ENCODE assay signal across 12 mouse cellular contexts in the genomic region with DNA sequence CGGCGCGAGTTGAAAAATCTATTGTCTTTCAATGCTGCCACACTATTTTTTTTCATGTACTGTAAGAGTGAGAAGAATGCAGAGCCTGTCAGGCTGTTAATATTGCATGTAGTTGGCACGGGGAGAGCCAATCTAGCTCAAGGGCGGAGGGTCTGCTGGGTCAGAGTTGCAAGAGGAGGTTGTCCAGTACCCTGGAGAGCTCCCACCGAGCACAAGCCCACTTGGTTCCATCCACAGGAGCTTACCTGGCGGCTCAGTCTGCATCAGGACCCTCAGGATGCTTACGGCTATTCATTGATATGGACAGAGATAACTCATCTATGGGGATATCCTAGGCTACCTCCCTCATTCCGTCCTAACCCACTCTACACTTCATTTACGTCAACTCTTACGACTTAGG. TPM values are rescaled to one million over a fixed set of nuclear protein-coding genes. Genes with fewer than 3 reads are reported as not detected.
DNase-seq lines count a peak whose midpoint lies in the region; ATAC-seq lines count a peak whose summit lies in the region.
"Had no signal": no experiment of that assay in that cellular context is flagged by ENCODE, and none has a peak within 500 bp of the region (broad histone marks: within the 10 kb centered on the region; RNA-seq: fewer than 3 reads in every experiment).

No protein-coding gene starts in this region.

- no peaks in the 10 kb centered on the region for H3K4me1 ChIP-seq in liver, embryonic 11.5 days (replicated peaks; ENCODE audit: control insufficient read depth, insufficient read depth, low read length)
- peaks cover 45% of the 10 kb centered on the region for H3K4me1 ChIP-seq in embryonic facial prominence, embryonic 10.5 days

- H3K4me3 ChIP-seq in liver, embryonic 11.5 days (ENCODE audit: low read depth, low read length) = no peak overlapping the region
- no peak overlapping the region for H3K4me3 ChIP-seq in embryonic facial prominence, embryonic 10.5 days

- H3K36me3 ChIP-seq in liver, embryonic 11.5 days (ENCODE audit: control insufficient read depth, insufficient read depth, low read length) = no peaks in the 10 kb centered on the region
- H3K36me3 ChIP-seq in embryonic facial prominence, embryonic 10.5 days (replicated peaks) = no peaks in the 10 kb centered on the region

- peaks cover 2% of the 10 kb centered on the region; the same call in 1 of the 2 replicates for H3K27me3 ChIP-seq in liver, embryonic 11.5 days (replicated peaks; ENCODE audit: control insufficient read depth, insufficient read depth, low read length)
- no peaks in the 10 kb centered on the region for H3K27me3 ChIP-seq in embryonic facial prominence, embryonic 10.5 days (replicated peaks; ENCODE audit: low read depth, poor library complexity, severe bottlenecking)

- ATAC-seq in liver, embryonic 11.5 days (replicated peaks; ENCODE audit: low FRiP score) = no peak
- no peak for ATAC-seq in megakaryocyte-erythroid progenitor cell, adult 5-6 weeks (replicated peaks; ENCODE audit: low FRiP score, low TSS enrichment, poor library complexity, severe bottlenecking)
- ATAC-seq: forebrain, embryonic 16.5 days had no signal

- H3K27ac ChIP-seq in liver, embryonic 11.5 days (ENCODE audit: low read depth, low read length) = no peak overlapping the region
- no peak overlapping the region for H3K27ac ChIP-seq in embryonic facial prominence, embryonic 10.5 days (replicated peaks)

- WGBS in liver, embryonic 11.5 days = 49% methylated on average over 11 of the region's 11 CpGs
- WGBS in embryonic facial prominence, embryonic 10.5 days = 57% methylated on average over 11 of the region's 11 CpGs

- H3K4me2 ChIP-seq in liver, embryonic 11.5 days = no peak overlapping the region

- H3K9ac ChIP-seq in liver, embryonic 11.5 days (ENCODE audit: low read depth, low read length) = no peak overlapping the region

- DNase-seq in liver (peak; percentile 40), 416B (ENCODE audit: low read depth) (peak; percentile 9), A20 (ENCODE audit: low read depth, low spot score) (peak; percentile 13)
- no peak for DNase-seq in liver, embryonic 11.5 days (ENCODE audit: low spot score)
- DNase-seq in embryonic facial prominence, embryonic 10.5 days (ENCODE audit: low spot score) = peak; percentile 71
- DNase-seq in frontal cortex, postnatal 14 days (ENCODE audit: low spot score in 2 of 2) = no peak
- no peak for DNase-seq in natural killer cell, adult 2 months (ENCODE audit: low spot score in 2 of 2)
- DNase-seq: adrenal gland, postnatal 10 days; cerebellum, adult 11 months; lung, postnatal 10 days had no signal

- no peaks in the 10 kb centered on the region for H3K9me3 ChIP-seq in liver, embryonic 11.5 days (ENCODE audit: control insufficient read depth, low read length)
- H3K9me3 ChIP-seq in embryonic facial prominence, embryonic 10.5 days = no peaks in the 10 kb centered on the region

RNA-seq across cellular contexts. Expression of gene Loxl4, which starts 24.0 kb away (rescaled TPM):
- polyA plus RNA-seq in liver, embryonic 11.5 days (2014; fragmentation: Nextera tagmentation; extraction: Ambion mirVana) = 0.16 and 0.18 TPM in 2 replicates
- polyA plus RNA-seq in embryonic facial prominence, embryonic 10.5 days (2016; fragmentation: Nextera tagmentation; extraction: Ambion mirVana) = 0.24 and 0.28 TPM in 2 replicates
- total RNA-seq in megakaryocyte-erythroid progenitor cell, adult 5-6 weeks (2014; fragmentation: Nextera tagmentation) = not detected in 2 replicates
- total RNA-seq in megakaryocyte-erythroid progenitor cell, adult 5-6 weeks (2017) = not detected in 2 replicates

Comparison
In these comparisons a context has a peak if more than half of its experiments do, and no peak if none do; other contexts are left out.
1. DNase-seq: peak in liver (single experiment), 416B (single experiment), A20 (single experiment) and embryonic facial prominence, embryonic 10.5 days (single experiment); none in liver, embryonic 11.5 days (single experiment), frontal cortex, postnatal 14 days (0 of 2) and natural killer cell, adult 2 months (0 of 2).